Mouse (Mus musculus) CH12.LX (cell line): ENCODE results near the gene Mrpl22. TPM values are rescaled to one million over a fixed set of nuclear protein-coding genes. Genes with fewer than 3 reads are reported as not detected.

Experiments
- DNase-seq: peaks from one replicate; pipeline ENCODE4 v3.0.0-alpha.2; 2013; ENCODE audit errors: extremely low read depth
- H3K27ac ChIP-seq: 2 replicates; pipeline ENCODE4 v1.5.1; 2012; ENCODE audit warnings: low read depth, mild to moderate bottlenecking, control low read depth, moderate library complexity; ENCODE audit not compliant: insufficient read depth
- H3K27me3 ChIP-seq: replicated peaks from 2 replicates; pipeline ENCODE3; 2012; ENCODE audit warnings: inconsistent platforms
- H3K36me3 ChIP-seq, 2 experiments: replicated peaks in 1 of 2; 2 replicates each; pipeline versions ENCODE3 to v1.6.1; 2012; ENCODE audit warnings: inconsistent platforms in 1 of 2, low read length in 1 of 2, mild to moderate bottlenecking in 1 of 2, mixed read lengths in 1 of 2, moderate library complexity in 1 of 2; ENCODE audit not compliant: control insufficient read depth in 1 of 2, insufficient read depth in 1 of 2
- H3K4me1 ChIP-seq, 2 experiments: 2 replicates each; pipeline ENCODE4 v1.6.1; 2012; ENCODE audit warnings: inconsistent platforms in 1 of 2, moderate library complexity in 1 of 2; ENCODE audit not compliant: insufficient read depth in 2 of 2, control insufficient read depth in 1 of 2
- H3K4me2 ChIP-seq: 2 replicates; pipeline ENCODE4 v1.6.1; 2012; ENCODE audit warnings: low read depth, mild to moderate bottlenecking, control low read depth; ENCODE audit not compliant: poor library complexity, insufficient read depth, severe bottlenecking
- H3K4me3 ChIP-seq, 3 experiments: fragments of 150-350 bp in 1 of 3; sonication (generic) in 1 of 3; replicated peaks in 1 of 3; 2 replicates each; pipeline versions ENCODE3 to v1.5.1; 2011 to 2012; ENCODE audit warnings: low read depth in 2 of 3, low read length in 2 of 3, mild to moderate bottlenecking in 2 of 3, moderate library complexity in 2 of 3, control low read depth in 1 of 3, improper control_type of control experiment in 1 of 3, inconsistent platforms in 1 of 3, mixed read lengths in 1 of 3; ENCODE audit not compliant: poor library complexity in 1 of 3
- H3K79me2 ChIP-seq: replicated peaks from 2 replicates; pipeline ENCODE4 v1.6.1; 2012; ENCODE audit warnings: mild to moderate bottlenecking, moderate library complexity; ENCODE audit not compliant: control insufficient read depth, poor library complexity, insufficient read depth, severe bottlenecking; ENCODE audit errors: extremely low read depth
- H3K9ac ChIP-seq: 2 replicates; pipeline ENCODE4 v1.6.1; 2012; ENCODE audit warnings: low read depth, mild to moderate bottlenecking, control low read depth, moderate library complexity; ENCODE audit not compliant: insufficient read depth
- H3K9me3 ChIP-seq: replicated peaks from 2 replicates; pipeline ENCODE3; 2012; ENCODE audit warnings: low read length, inconsistent platforms, mixed read lengths
- CHD2 ChIP-seq: IDR thresholded peaks from 2 replicates; pipeline ENCODE4 v1.6.1; 2011; ENCODE audit warnings: low read length, improper control_type of control experiment
- E2F4 ChIP-seq: IDR thresholded peaks from 2 replicates; pipeline ENCODE4 v1.6.1; 2011; ENCODE audit warnings: low read depth, low read length, improper control_type of control experiment; ENCODE audit not compliant: insufficient replicate concordance
- ELF1 ChIP-seq: IDR thresholded peaks from 2 replicates; pipeline ENCODE4 v1.6.1; 2014; ENCODE audit warnings: low read depth, mild to moderate bottlenecking, inconsistent platforms, low read length, improper control_type of control experiment
- ETS1 ChIP-seq: conservative IDR thresholded peaks from 2 replicates; pipeline ENCODE4 v1.6.1; 2012; ENCODE audit warnings: low read depth, mild to moderate bottlenecking, inconsistent platforms, low read length, improper control_type of control experiment, moderate library complexity
- IRF4 ChIP-seq: IDR thresholded peaks from 2 replicates; pipeline ENCODE4 v1.6.1; 2014; ENCODE audit warnings: low read depth, mild to moderate bottlenecking, inconsistent platforms, low read length, improper control_type of control experiment
- JUN ChIP-seq: IDR thresholded peaks from 2 replicates; pipeline ENCODE4 v1.6.1; 2011; ENCODE audit warnings: low read depth, mild to moderate bottlenecking, low read length, improper control_type of control experiment, moderate library complexity; ENCODE audit not compliant: insufficient read depth
- KAT2A ChIP-seq: IDR thresholded peaks from 2 replicates; pipeline ENCODE4 v1.6.1; 2012; ENCODE audit warnings: low read length, improper control_type of control experiment, inconsistent platforms; ENCODE audit not compliant: insufficient replicate concordance
- MAFK ChIP-seq: IDR thresholded peaks from 2 replicates; pipeline ENCODE4 v1.6.1; 2011; ENCODE audit warnings: low read length, improper control_type of control experiment; ENCODE audit not compliant: insufficient replicate concordance
- MAX ChIP-seq: IDR thresholded peaks from 2 replicates; pipeline ENCODE4 v1.6.1; 2011; ENCODE audit warnings: low read length, improper control_type of control experiment
- MEF2A ChIP-seq: IDR thresholded peaks from 2 replicates; pipeline ENCODE4 v1.6.1; 2014; ENCODE audit warnings: low read depth, mild to moderate bottlenecking, inconsistent platforms, low read length, improper control_type of control experiment, borderline replicate concordance
- MXI1 ChIP-seq: IDR thresholded peaks from 2 replicates; pipeline ENCODE4 v1.6.1; 2011; ENCODE audit warnings: mild to moderate bottlenecking, low read depth, low read length, improper control_type of control experiment
- NRF1 ChIP-seq: IDR thresholded peaks from 2 replicates; pipeline ENCODE4 v1.6.1; 2014; ENCODE audit warnings: low read depth, mild to moderate bottlenecking, inconsistent platforms, low read length, improper control_type of control experiment, moderate library complexity
- PAX5 ChIP-seq: IDR thresholded peaks from 2 replicates; pipeline ENCODE4 v1.6.1; 2012; ENCODE audit warnings: low read length, inconsistent platforms, mixed read lengths
- POLR2A ChIP-seq: IDR thresholded peaks from 2 replicates; pipeline ENCODE4 v1.6.1; 2011; ENCODE audit warnings: low read depth, mild to moderate bottlenecking, improper control_type of control experiment, low read length
- POLR2AphosphoS2 ChIP-seq: IDR thresholded peaks from 2 replicates; pipeline ENCODE4 v1.6.1; 2011; ENCODE audit warnings: low read depth, low read length, improper control_type of control experiment
- RAD21 ChIP-seq: IDR thresholded peaks from 2 replicates; pipeline ENCODE4 v1.6.1; 2011; ENCODE audit warnings: low read depth, mild to moderate bottlenecking, low read length, improper control_type of control experiment, moderate library complexity
- RCOR1 ChIP-seq: conservative IDR thresholded peaks from 2 replicates; pipeline ENCODE4 v1.6.1; 2012; ENCODE audit warnings: low read depth, mild to moderate bottlenecking, inconsistent platforms, low read length, improper control_type of control experiment
- SMC3 ChIP-seq: IDR thresholded peaks from 2 replicates; pipeline ENCODE4 v1.6.1; 2011; ENCODE audit warnings: low read depth, low read length, improper control_type of control experiment
- TBP ChIP-seq: conservative IDR thresholded peaks from 2 replicates; pipeline ENCODE4 v1.6.1; 2011; ENCODE audit warnings: low read depth, low read length, improper control_type of control experiment
- UBTF ChIP-seq: IDR thresholded peaks from 2 replicates; pipeline ENCODE4 v1.6.1; 2012; ENCODE audit warnings: low read depth, mild to moderate bottlenecking, inconsistent platforms, low read length, improper control_type of control experiment, moderate library complexity
- USF1 ChIP-seq: IDR thresholded peaks from 2 replicates; pipeline ENCODE4 v1.6.1; 2014; ENCODE audit warnings: low read depth, mild to moderate bottlenecking, inconsistent platforms, low read length, improper control_type of control experiment
- ZKSCAN1 ChIP-seq: IDR thresholded peaks from 2 replicates; pipeline ENCODE4 v1.6.1; 2012; ENCODE audit warnings: low read depth, inconsistent platforms, low read length, improper control_type of control experiment, borderline replicate concordance
- ZMIZ1 ChIP-seq: IDR thresholded peaks from 2 replicates; pipeline ENCODE4 v1.6.1; 2012; ENCODE audit warnings: low read depth, mild to moderate bottlenecking, inconsistent platforms, low read length, improper control_type of control experiment
- ZNF384 ChIP-seq: IDR thresholded peaks from 2 replicates; pipeline ENCODE4 v1.6.1; 2012; ENCODE audit warnings: low read depth, low read length, improper control_type of control experiment, inconsistent platforms
- dilution Hi-C: fragments of 300-500 bp; cut with MboI; formaldehyde crosslinking; loops from 2 replicates; pipeline ENCODE4 v1.14.3; 2020; ENCODE audit warnings: low sequenced_read_pairs; ENCODE audit not compliant: extremely low pct_unique_long_range_greater_than_20kb, extremely low pct_ligation_motif_present
- in situ Hi-C: fragments of 300-500 bp; cut with MboI; formaldehyde crosslinking; loops from 3 replicates; pipeline ENCODE4 v1.14.3; 2019; ENCODE audit warnings: low sequenced_read_pairs, low pct_ligation_motif_present, low pct_unique_long_range_greater_than_20kb, mixed read lengths
- polyA plus RNA-seq: library from polyadenylated mRNA; unstranded; fragments of >175 nt; gene quantifications from 2 replicates; pipeline ENCODE4 v1.2.1, GENCODE M21; 2012; ENCODE audit warnings: low read depth; ENCODE audit not compliant: insufficient read length
- total RNA-seq, 2 experiments: library from RNA; depleted of rRNA; stranded (reverse); fragments of 300-350 nt in 1 of 2; fragments of >200 nt in 1 of 2; gene quantifications; 2 replicates each; pipeline ENCODE4 v1.2.3; 2012 to 2014

Mrpl22 gene
- total and polyA plus RNA-seq, 3 experiments, result 89.1 to 133 (median 115) TPM

DNA sequence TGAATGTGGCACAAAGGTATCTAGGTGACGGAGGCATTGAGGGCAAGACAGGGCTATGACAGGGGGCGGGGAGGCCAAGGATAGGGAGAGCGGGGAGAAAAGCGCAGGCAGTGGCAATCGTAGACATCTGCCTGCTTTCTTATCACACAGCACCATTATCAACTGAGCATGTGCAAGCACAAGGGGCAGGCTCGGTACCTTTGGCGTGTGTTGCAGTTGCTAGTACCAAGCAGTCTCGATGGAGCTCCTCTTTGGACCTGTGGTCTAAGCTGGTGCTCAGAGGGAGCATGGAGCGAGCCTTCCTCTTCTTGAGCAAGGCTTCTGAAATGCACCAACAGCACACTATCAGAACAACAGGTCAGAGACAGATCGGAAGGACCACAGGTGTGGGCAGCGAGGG, 32.6 kb upstream of the Mrpl22 start:
- dilution Hi-C loops, result no loop called here
- Histone ChIP-seq H3K27ac (no peak overlapping the region), H3K79me2 (no peaks in the 10 kb centered on the region), H3K4me2 (no peak overlapping the region), H3K4me3 (no peak overlapping the region), H3K4me1 (peaks cover 2 to 6% of the 10 kb centered on the region in 2 experiments; a peak in 3 of 4 replicates)
- no peak for TF ChIP-seq SMC3
- no peak for TF ChIP-seq PAX5
- no peak for TF ChIP-seq MAX
- TF ChIP-seq KAT2A, result no peak
- no peak for TF ChIP-seq ZNF384
- no peak for TF ChIP-seq USF1
- no peak for TF ChIP-seq RCOR1
- TF ChIP-seq IRF4, result no peak
- TF ChIP-seq POLR2AphosphoS2, result no peak
- no peak for TF ChIP-seq CHD2
- TF ChIP-seq POLR2A, result no peak
- TF ChIP-seq TBP, result no peak
- no peak for TF ChIP-seq ZKSCAN1
- no peak for TF ChIP-seq MXI1
- TF ChIP-seq NRF1, result no peak
- TF ChIP-seq ETS1, result no peak
- TF ChIP-seq E2F4, result no peak
- no peak for TF ChIP-seq UBTF
- no peak for TF ChIP-seq ELF1
- TF ChIP-seq, all 38 proteins: peak for 0
- Histone ChIP-seq H3K36me3 (peaks cover 77 to 94% of the 10 kb centered on the region in 2 experiments), H3K9ac (no peak overlapping the region), H3K9me3 (peaks cover 2% of the 10 kb centered on the region), H3K27me3 (no peaks in the 10 kb centered on the region)
- DNase-seq, result no peak
- in situ Hi-C loops, result no loop called here

DNA sequence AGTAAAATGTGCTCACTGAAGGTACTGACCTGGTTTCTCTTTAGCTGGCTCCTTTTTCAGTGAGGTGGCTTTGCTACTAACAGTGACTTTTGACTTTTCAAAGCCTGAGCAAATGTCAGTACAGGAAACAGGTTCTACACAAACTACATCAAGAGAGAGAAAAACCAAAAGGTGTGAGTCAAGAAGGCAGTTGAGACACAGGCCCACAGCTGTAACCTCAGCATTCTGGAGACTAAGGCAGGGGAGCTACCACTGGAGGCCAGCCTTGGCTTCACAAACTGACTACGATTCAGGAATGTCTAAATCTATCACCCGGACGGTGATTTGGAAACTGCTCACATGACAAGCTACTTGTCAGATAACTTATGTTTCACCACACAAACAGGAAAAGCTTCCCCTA, 32.0 kb upstream of the Mrpl22 start:
- Histone ChIP-seq H3K79me2 (no peaks in the 10 kb centered on the region), H3K9ac (no peak overlapping the region), H3K27me3 (no peaks in the 10 kb centered on the region), H3K4me3 (no peak overlapping the region), H3K4me1 (peaks cover 6 to 12% of the 10 kb centered on the region in 2 experiments; a peak in 3 of 4 replicates), H3K4me2 (no peak overlapping the region), H3K36me3 (peaks cover 71 to 92% of the 10 kb centered on the region in 2 experiments), H3K9me3 (peaks cover 2% of the 10 kb centered on the region), H3K27ac (no peak overlapping the region)
- no peak for TF ChIP-seq MAFK
- no peak for TF ChIP-seq ZMIZ1
- TF ChIP-seq MEF2A, result no peak
- TF ChIP-seq RAD21, result no peak
- TF ChIP-seq USF1, result no peak
- TF ChIP-seq CHD2, result no peak
- TF ChIP-seq JUN, result no peak
- dilution Hi-C loops, result no loop called here
- no peak for DNase-seq
- in situ Hi-C loops, result no loop called here
